Mouse (Mus musculus) hindbrain, postnatal 0 days (tissue): Measurements from ENCODE around the gene Srp72. TPM values are rescaled to one million over a fixed set of nuclear protein-coding genes. Genes with fewer than 3 reads are reported as not detected.
A peak's percentile ranks its signal among the peaks of the same experiment; 100 is the strongest.

Source experiments
- ATAC-seq: fragments of 200-750 bp; cut with Nextera tagmentation; 2 replicates; pipeline ENCODE4 v1.8.0; 2017; ENCODE audit warnings: mild to moderate bottlenecking, moderate TSS enrichment, moderate library complexity
- DNase-seq: peaks from one replicate; pipeline ENCODE4 v3.0.0-alpha.2; 2015; ENCODE audit warnings: low spot score
- H3K27ac ChIP-seq: fragments of 300-500 bp; sonication (generic); 2 replicates; pipeline ENCODE4 v1.5.1; 2014; ENCODE audit warnings: mild to moderate bottlenecking
- H3K27me3 ChIP-seq: fragments of 300-500 bp; sonication (generic); 2 replicates; pipeline ENCODE4 v1.6.1; 2014; ENCODE audit warnings: low read length, mixed read lengths; ENCODE audit not compliant: insufficient read depth
- H3K36me3 ChIP-seq: fragments of 300-500 bp; sonication (generic); 2 replicates; pipeline ENCODE4 v1.6.1; 2014; ENCODE audit warnings: low read length, mixed read lengths; ENCODE audit not compliant: insufficient read depth
- H3K4me1 ChIP-seq: fragments of 300-500 bp; sonication (generic); 2 replicates; pipeline ENCODE4 v1.6.1; 2014; ENCODE audit warnings: antibody characterized with exemption, low read length, mixed read lengths; ENCODE audit not compliant: insufficient read depth
- H3K4me2 ChIP-seq: fragments of 300-500 bp; sonication (generic); 2 replicates; pipeline ENCODE4 v1.6.1; 2014; ENCODE audit warnings: low read depth, mild to moderate bottlenecking, low read length, moderate library complexity, mixed read lengths
- H3K4me3 ChIP-seq: fragments of 300-500 bp; sonication (generic); 2 replicates; pipeline ENCODE4 v1.5.1; 2014; ENCODE audit warnings: low read length
- H3K9ac ChIP-seq: fragments of 300-500 bp; sonication (generic); replicated peaks from 2 replicates; pipeline ENCODE4 v1.6.1; 2014; ENCODE audit warnings: mild to moderate bottlenecking, low read length, moderate library complexity, mixed read lengths
- H3K9me3 ChIP-seq: fragments of 300-500 bp; sonication (generic); 2 replicates; pipeline ENCODE4 v1.6.1; 2016; ENCODE audit warnings: low read length, mixed read lengths
- CTCF ChIP-seq: IDR thresholded peaks from 2 replicates; pipeline ENCODE4 v1.5.1; 2016; ENCODE audit warnings: antibody characterized with exemption, control low read depth, low read depth
- WGBS: fragments of 180-500 bp; shearing (Covaris S2); extraction: QIAGEN DNeasy Blood & Tissue Kit; methylation state at CpG from one replicate; pipeline ENCODE4 v1.1.7; 2014; 5-methylcytosine and 5-hydroxymethylcytosine counted together
- polyA plus RNA-seq: library from polyadenylated mRNA; unstranded; fragments of >200 nt; fragmentation: Nextera tagmentation; extraction: Ambion mirVana; gene quantifications from 2 replicates; pipeline ENCODE4 v1.2.1, GENCODE M21; 2015
- total RNA-seq: library from RNA; depleted of rRNA; stranded (reverse); fragments of >200 nt; gene quantifications from 2 replicates; pipeline ENCODE4 v1.2.3, GENCODE M21; 2014

Srp72 gene
- total and polyA plus RNA-seq, 2 experiments from 2014 or later, result 53.0 to 78.7 TPM

DNA sequence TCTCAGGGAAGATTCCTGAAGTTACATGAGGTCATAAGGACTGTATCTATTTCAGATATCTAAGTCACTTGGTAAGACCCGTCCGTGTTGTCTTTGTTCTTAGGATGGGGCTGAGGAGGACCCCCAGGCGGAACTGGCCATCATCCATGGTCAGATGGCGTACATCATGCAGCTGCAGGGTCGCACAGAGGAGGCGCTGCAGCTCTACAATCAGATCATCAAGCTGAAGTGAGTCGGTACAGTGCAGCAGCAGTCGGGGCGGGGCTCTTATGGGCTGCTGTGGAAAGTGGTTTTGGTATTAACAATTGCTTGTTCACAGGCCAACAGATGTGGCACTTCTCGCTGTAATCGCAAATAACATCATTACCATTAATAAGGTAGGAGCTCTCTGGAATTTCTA lies 9.5 kb downstream of the Srp72 start:
- DNase-seq (no peak), ATAC-seq (no peak)
- no peaks in the 10 kb centered on the region for H3K27me3 ChIP-seq
- H3K36me3 ChIP-seq, result peaks cover 52% of the 10 kb centered on the region
- no peak overlapping the region for H3K4me3 ChIP-seq
- no peak overlapping the region for H3K4me2 ChIP-seq
- no peaks in the 10 kb centered on the region for H3K9me3 ChIP-seq
- WGBS, result 94% methylated on average over 11 of the region's 11 CpGs
- H3K4me1 ChIP-seq, result no peaks in the 10 kb centered on the region
- H3K9ac ChIP-seq, result no peak overlapping the region
- TF ChIP-seq CTCF, result no peak
- no peak overlapping the region for H3K27ac ChIP-seq

DNA sequence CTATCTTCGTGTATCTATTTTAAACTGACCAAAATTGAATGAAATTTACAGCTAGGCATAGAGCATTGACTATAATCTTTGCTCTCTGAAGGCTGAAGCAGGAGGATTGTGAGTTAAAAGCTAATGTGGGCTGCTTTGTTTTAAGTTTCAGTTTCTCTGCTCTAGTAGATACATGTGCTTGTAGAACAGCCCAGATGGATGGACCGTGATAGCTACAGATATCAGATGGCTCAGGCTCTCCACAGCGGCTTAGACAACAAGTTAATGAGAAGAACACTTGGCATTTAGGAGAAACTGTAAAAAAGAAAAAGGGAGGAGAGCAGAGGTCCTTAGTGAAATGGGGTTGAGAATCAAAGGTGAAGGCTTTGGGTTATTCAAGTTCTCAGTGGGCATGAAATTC lies 16.3 kb downstream of the Srp72 start:
- Histone ChIP-seq H3K4me1 (no peaks in the 10 kb centered on the region), H3K9ac (no peak overlapping the region), H3K36me3 (peaks cover 45% of the 10 kb centered on the region), H3K27ac (no peak overlapping the region), H3K4me3 (no peak overlapping the region), H3K9me3 (no peaks in the 10 kb centered on the region), H3K27me3 (no peaks in the 10 kb centered on the region), H3K4me2 (no peak overlapping the region)
- no peak for TF ChIP-seq CTCF
- WGBS, result 98% methylated on average over 3 of the region's 3 CpGs
- DNase-seq (no peak), ATAC-seq (no peak)

DNA sequence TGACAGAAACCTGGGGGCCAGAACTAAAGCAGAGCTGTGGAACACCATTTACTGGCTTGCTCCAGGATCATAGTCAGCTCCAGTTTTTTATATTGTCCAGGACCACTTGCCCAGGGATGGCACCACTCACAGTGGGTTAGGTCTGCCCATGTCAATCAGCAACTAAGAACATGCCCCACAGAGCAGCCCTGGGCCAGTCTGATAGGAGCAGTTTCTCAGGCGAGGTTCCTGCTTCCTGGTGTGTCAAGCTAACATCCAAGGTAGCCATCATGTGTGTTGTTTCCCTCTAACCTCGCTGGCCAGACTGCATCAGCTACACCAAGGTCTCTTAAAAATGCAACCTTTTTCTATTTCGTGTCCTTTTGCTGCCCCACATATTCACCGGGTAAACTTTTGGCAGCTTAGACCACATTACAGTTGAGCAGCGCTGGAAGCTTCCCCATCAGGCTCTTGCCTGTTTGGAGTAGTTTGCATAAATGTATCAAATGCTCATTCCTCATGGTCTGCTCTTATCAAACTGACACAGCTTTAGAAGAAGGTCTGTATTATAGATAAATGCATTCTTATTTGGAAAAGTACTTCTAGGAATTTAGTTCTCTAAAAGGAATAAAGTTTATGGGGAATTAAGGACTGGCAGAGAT lies 18.8 kb downstream of the Srp72 start:
- Histone ChIP-seq H3K36me3 (peaks cover 55% of the 10 kb centered on the region), H3K9ac (no peak overlapping the region), H3K27ac (no peak overlapping the region), H3K4me3 (no peak overlapping the region), H3K9me3 (no peaks in the 10 kb centered on the region), H3K4me1 (no peaks in the 10 kb centered on the region), H3K27me3 (no peaks in the 10 kb centered on the region), H3K4me2 (no peak overlapping the region)
- TF ChIP-seq CTCF, result no peak
- over 99% methylated on average over 5 of the region's 5 CpGs for WGBS
- no peak for DNase-seq
- ATAC-seq, result no peak

DNA sequence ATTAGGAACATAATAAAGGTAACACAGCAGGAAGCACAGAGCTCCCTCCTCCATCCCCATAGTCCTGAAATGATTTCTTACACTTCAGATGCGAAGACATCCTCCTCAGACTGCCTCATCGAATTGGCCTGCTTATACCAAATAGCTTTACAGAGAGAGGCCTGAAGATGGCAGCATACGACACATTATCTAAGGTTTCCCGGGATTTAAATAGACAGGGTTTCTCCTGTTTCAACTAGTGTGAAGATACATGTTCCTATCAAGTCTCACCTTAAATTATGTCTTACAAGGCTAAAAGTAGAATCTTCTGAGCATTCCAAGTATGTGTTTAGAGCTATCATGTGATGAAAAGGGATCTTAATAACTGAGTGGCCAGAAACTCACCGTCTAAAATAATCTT lies 23.9 kb downstream of the Srp72 start:
- Histone ChIP-seq H3K36me3 (peaks cover 32% of the 10 kb centered on the region), H3K9ac (no peak overlapping the region), H3K4me1 (no peaks in the 10 kb centered on the region), H3K4me3 (no peak overlapping the region), H3K9me3 (no peaks in the 10 kb centered on the region), H3K4me2 (no peak overlapping the region), H3K27ac (no peak overlapping the region), H3K27me3 (no peaks in the 10 kb centered on the region)
- ATAC-seq (peak; percentile 84), DNase-seq (peak; percentile 84)
- peak; percentile 69 for TF ChIP-seq CTCF
- 42% methylated on average over 5 of the region's 5 CpGs for WGBS

DNA sequence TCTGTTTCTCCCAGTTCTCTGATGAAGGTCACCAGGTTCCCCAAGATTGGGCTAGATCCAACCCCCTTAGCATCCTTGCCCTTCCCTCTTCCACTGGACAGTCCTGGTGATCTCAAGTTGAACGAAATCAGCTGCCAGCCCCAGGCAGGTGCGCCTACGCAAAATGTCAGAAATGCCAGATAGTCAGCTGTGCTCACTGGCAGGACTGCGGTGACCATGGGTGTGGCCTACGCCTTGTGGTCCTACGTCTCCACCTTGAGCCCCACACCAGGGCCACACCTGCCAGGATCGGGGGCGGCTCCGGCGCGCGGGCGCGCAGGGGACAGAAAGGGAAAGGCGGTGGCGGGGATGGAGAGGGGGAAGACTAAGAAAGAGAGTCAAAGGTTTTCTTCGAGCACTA lies 26.7 kb downstream of the Srp72 start:
- Histone ChIP-seq H3K4me3 (no peak overlapping the region), H3K36me3 (peaks cover 13% of the 10 kb centered on the region; the same call in 1 of the 2 replicates), H3K27me3 (no peaks in the 10 kb centered on the region), H3K9me3 (no peaks in the 10 kb centered on the region), H3K4me1 (no peaks in the 10 kb centered on the region), H3K4me2 (no peak overlapping the region), H3K27ac (no peak overlapping the region), H3K9ac (no peak overlapping the region)
- WGBS, result 91% methylated on average over 17 of the region's 17 CpGs
- ATAC-seq, result no peak
- no peak for TF ChIP-seq CTCF
- no peak for DNase-seq

DNA sequence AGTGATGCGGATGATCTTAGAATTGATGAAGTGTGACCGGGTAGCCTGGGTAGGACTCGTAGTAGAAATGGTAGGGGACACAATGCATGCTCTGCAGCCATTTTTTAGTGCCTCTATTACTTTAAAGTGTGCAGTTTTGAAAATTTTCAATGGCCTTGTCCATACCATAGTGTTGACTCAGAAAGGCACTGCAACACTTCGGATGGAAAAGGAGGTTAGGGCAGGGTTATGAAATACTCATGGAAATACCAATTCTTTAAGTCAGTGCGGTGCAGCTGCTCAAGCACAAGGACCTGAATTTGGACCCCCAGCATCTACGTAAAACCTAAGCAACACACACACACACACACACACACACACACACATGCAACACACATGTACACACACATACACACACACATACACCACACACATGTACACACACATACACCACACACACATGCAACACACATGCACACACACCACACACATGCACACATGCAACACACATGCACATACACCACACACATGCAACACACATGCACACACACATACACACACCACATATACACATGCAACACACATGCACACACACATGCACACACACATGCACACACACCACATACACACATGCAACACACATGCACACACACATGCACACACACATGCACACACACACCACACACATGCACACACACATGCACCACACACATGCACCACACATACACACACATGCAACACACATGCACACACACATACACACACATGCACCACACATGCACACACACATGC lies 29.8 kb downstream of the Srp72 start, which contains the start of gene Arl9:
TSS of gene Arl9 (plus strand) at position 5 of the 771 bp plus-strand sequence.
- Histone ChIP-seq H3K36me3 (no peaks in the 10 kb centered on the region), H3K27ac (no peak within 1 kb of the TSS), H3K4me3 (no peak within 1 kb of the TSS), H3K9ac (no peak within 1 kb of the TSS), H3K4me1 (no peaks in the 10 kb centered on the region), H3K27me3 (no peaks in the 10 kb centered on the region), H3K4me2 (no peak within 1 kb of the TSS), H3K9me3 (no peaks in the 10 kb centered on the region)
- no peak for ATAC-seq
- TF ChIP-seq CTCF, result no peak
- 96% methylated on average over 6 of the region's 6 CpGs for whole genome bisulfite sequencing
- no peak for DNase-seq

DNA sequence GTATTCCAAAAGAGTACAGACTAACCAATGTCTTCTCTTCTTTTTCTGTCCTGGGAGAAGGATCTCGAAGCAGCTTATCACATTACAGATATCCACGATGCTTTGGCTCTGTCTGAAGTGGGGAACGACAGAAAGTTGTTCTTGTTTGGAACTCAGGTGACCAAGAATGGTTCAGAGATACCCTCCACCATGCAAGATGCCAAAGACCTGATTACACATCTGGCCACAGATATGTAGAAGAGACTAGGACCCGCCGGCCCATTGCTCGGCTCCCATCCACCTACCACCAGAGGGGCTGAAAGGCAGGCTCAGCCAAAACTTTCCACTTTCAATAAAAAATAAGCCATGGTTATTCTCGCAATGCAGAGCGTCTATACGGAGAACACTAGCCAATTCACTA lies 35.9 kb downstream of the Srp72 start:
- H3K9me3 ChIP-seq, result no peaks in the 10 kb centered on the region
- no peaks in the 10 kb centered on the region for H3K36me3 ChIP-seq
- DNase-seq (no peak), ATAC-seq (no peak)
- no peak overlapping the region for H3K27ac ChIP-seq
- H3K4me3 ChIP-seq, result no peak overlapping the region
- H3K9ac ChIP-seq, result no peak overlapping the region
- TF ChIP-seq CTCF, result no peak
- 93% methylated on average over 9 of the region's 9 CpGs for WGBS
- H3K4me1 ChIP-seq, result no peaks in the 10 kb centered on the region
- no peak overlapping the region for H3K4me2 ChIP-seq
- H3K27me3 ChIP-seq, result no peaks in the 10 kb centered on the region
